Mouse (Mus musculus) natural killer cell, adult 2 months (primary cell): ENCODE results near the gene Tas2r113.
"Not testable (repeated sequence)": the region's sequence is repeated elsewhere in the genome, so short reads cannot be mapped to it uniquely, and the experiment has no call there.

Experiments
- DNase-seq, 2 experiments: peaks; one replicate each; pipeline ENCODE4 v3.0.0; 2022; ENCODE audit warnings: low spot score in 2 of 2

The Tas2r113 gene

DNA sequence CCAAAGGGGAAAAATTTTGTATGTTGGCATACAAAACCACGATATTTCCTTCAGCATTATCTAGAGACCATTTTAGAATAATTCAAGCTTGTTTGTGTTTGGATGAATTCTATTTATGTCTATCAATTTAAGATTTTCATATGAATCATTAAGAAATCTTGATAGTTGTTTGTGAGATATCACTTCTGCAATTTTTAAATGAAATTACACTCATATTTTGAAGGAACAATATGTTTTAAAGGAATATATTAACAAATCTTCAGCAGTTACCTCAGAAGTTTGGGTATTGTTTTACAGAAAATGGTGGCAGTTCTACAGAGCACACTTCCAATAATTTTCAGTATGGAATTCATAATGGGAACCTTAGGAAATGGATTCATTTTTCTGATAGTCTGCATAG, at the start of gene Tas2r113:
Gene Tas2r113 (plus strand): TSS at position 301 of the 400 bp plus-strand sequence.
- no peak for DNase-seq

DNA sequence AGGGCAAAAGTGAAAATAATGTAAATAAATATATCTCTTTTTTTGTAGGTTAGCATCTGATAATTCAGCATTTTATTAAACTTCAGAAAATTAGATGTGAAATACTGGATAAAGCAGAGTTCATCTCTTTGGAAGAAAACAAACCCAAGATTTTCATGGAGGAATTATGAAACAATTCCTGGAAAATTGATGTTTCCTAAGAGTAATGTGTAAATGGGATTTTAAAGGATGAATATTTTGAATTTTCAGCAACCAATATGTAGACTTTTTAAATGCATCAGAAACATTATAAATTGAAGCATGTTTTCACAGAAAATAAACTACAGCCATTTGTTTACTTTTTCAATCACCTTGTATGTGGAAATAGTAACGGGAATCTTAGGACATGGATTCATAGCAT, 46.0 kb upstream of the Tas2r113 start, which contains the start of gene Tas2r123:
Gene Tas2r123 (plus strand): TSS at position 301 of the 400 bp plus-strand sequence.
- DNase-seq: no peak

DNA sequence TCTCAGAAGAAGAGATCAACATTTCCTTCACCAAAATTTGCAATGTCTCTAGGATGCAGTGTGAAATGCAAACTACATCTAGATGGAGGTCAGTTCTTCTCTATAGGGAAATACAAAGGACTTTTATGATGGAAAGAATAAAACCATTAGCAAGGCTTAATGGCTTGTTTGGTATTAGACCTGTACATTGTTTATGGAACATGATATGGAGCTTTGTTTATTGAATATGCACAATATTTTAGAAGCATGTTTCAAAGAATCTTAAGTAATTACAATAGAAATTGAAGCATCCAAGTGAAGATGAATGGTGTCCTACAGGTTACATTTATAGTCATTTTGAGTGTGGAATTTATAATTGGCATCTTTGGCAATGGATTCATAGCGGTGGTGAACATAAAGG, 37.7 kb upstream of the Tas2r113 start, which contains the start of gene Tas2r116:
Gene Tas2r116 (plus strand): TSS at position 301 of the 400 bp plus-strand sequence.
- no peak for DNase-seq

DNA sequence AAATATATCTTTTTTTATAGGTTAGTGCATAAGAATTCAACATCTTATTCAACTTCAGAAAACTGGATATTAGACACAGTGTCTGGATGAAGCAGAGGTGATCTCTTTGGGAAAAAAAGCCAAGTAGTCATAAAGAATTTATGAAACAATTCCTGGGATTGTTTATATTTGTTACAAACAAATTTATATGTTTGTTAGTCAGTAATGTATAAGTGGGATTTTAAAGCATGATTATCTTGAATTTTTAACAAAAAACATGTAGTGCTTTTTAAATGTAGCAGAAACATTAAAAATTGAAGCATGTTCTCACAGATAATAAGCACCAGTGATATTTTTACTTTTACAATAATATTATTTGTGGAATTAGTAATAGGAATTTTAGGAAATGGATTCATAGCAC, 25.1 kb upstream of the Tas2r113 start, which contains the start of gene Tas2r110:
Gene Tas2r110 (plus strand): TSS at position 301 of the 400 bp plus-strand sequence.
- DNase-seq: no peak

DNA sequence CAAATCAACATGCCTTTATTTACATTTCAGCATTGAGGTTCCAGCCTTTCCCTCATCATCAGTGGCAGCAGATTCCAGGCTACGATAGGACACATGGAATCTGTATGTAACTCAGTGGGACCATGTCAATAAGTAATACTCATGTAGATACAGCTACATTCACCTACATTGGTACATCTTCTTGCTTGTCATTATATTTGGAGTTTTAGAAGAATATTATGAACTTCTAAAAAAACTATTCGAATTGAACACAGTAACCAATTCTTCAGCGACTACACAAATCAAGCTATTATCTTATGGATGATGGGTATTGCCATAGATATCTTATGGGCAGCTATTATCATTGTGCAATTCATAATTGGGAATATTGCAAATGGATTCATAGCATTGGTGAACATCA, 16.5 kb downstream of the Tas2r113 start, which contains the start of gene Tas2r125:
Gene Tas2r125 (plus strand): TSS at position 301 of the 400 bp plus-strand sequence.
- DNase-seq: no peak

DNA sequence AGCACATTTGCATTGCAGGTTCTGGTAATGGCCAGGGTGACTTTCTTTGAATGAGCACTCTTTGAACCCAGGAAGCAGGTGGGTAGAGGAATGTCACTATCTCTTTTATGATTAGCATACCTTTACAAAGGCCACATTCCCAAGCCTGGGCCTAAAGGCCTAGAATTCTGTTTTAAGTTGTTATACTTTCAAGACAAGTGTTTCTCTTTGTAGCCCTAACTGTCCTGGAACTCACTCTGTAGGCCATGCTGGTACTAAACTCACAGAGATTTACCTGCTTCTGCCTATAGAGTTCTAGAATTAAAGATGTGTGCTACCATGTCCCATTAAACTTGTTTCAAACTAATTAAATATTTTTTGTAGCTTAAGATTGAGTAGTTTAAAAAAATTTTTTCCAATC, 48.6 kb downstream of the Tas2r113 start:
- not testable (repeated sequence) for DNase-seq
